Mouse (Mus musculus): ENCODE results near the gene Ctso. TPM values are rescaled to one million over a fixed set of nuclear protein-coding genes. Genes with fewer than 3 reads are reported as not detected.

Ctso gene
- polyA plus RNA-seq, 1 experiment from 2014 or later, result 7.1 TPM

DNA sequence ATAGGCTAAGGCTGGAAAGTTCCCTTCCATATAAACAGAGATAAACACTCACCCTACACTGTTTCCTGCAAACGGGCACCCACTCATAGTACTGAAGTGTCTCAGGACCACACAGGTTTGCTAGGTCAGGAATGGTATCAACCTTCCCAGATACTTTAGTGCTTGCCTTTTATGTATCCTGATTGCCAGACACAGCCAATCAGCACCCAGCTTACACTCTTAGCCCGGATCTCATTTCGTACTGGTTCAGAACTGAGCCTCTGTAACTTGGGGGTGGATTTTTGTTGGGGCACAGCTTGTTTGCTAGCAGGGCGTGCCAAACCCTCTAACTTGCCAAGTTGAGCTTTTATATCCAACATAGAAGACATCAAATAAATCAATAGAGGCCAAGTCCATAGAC is 43.2 kb downstream of the Ctso start:
- Histone ChIP-seq H3K27me3 (ENCODE audit: control insufficient read depth, insufficient read depth, low read length) (no peaks in the 10 kb centered on the region), H3K27ac (replicated peaks; ENCODE audit: low read depth, low read length) (no peak overlapping the region), H3K4me1 (ENCODE audit: control insufficient read depth, insufficient read depth, low read length) (no peaks in the 10 kb centered on the region), H3K36me3 (ENCODE audit: control insufficient read depth, insufficient read depth, low read length) (no peaks in the 10 kb centered on the region), H3K9me3 (ENCODE audit: control insufficient read depth, low read length) (no peaks in the 10 kb centered on the region), H3K4me2 (ENCODE audit: low read length) (no peak overlapping the region), H3K4me3 (replicated peaks; ENCODE audit: low read depth, low read length) (no peak overlapping the region), H3K9ac (replicated peaks; ENCODE audit: low read length) (no peak overlapping the region)
- ATAC-seq (ENCODE audit: low FRiP score, low TSS enrichment) (no peak), DNase-seq (no peak)
- WGBS, result 82% methylated on average over 4 of the region's 4 CpGs

DNA sequence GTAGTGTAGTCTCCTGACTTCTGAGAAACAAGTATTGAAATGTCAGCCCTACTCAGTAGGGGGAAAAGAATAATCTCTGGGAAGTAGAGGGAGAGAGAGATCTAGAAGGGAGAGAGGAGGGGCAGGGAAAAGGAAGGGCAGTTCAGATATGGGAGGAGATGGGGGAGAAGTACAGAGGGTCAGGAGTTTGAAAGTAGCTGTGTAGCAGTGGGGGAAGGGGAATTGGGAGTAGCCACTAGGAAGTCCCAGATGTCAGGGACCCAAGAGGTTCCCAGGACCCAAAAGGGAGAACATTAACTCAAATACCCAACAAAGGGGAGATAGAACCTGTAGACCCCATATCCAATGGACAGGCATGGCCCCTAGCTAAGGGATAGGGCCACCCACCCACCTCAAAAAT is 43.7 kb downstream of the Ctso start, which contains the start of gene Tdo2:
Gene Tdo2 (minus strand): TSS at position 101 of the 400 bp plus-strand sequence.
- Histone ChIP-seq H3K9me3 (ENCODE audit: control insufficient read depth, low read length) (no peaks in the 10 kb centered on the region), H3K9ac (replicated peaks; ENCODE audit: low read length) (no peak within 1 kb of the TSS), H3K4me3 (replicated peaks; ENCODE audit: low read depth, low read length) (no peak within 1 kb of the TSS), H3K4me2 (ENCODE audit: low read length) (no peak within 1 kb of the TSS), H3K36me3 (ENCODE audit: control insufficient read depth, insufficient read depth, low read length) (no peaks in the 10 kb centered on the region), H3K27ac (replicated peaks; ENCODE audit: low read depth, low read length) (no peak within 1 kb of the TSS), H3K4me1 (ENCODE audit: control insufficient read depth, insufficient read depth, low read length) (no peaks in the 10 kb centered on the region), H3K27me3 (ENCODE audit: control insufficient read depth, insufficient read depth, low read length) (no peaks in the 10 kb centered on the region)
- ATAC-seq (ENCODE audit: low FRiP score, low TSS enrichment), result no peak
- no peak for DNase-seq

DNA sequence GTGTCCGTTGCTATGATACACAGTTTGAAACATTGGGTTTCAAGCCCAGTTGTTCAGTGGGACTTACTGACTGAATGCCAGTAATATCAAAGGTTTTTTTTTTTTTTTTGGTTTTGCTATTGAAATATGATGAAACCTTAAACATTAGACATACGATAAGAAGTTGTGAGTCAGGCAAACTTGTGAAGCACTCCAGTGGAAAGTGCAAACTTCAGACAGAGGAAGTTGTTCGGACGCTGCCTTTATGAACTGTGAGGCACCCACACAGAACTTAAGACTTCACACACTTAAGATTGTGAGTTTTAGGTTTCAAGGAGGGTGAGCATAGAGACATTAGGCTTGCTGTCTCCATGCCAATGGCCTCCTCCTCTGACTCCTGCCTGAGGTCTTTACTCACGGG is 49.2 kb downstream of the Ctso start:
- DNase-seq (no peak), ATAC-seq (ENCODE audit: low FRiP score, low TSS enrichment) (no peak)
- H3K27ac ChIP-seq (replicated peaks; ENCODE audit: low read depth, low read length), result no peak overlapping the region
- H3K9me3 ChIP-seq (ENCODE audit: control insufficient read depth, low read length), result no peaks in the 10 kb centered on the region
- no peak overlapping the region for H3K4me2 ChIP-seq (ENCODE audit: low read length)
- no peaks in the 10 kb centered on the region for H3K36me3 ChIP-seq (ENCODE audit: control insufficient read depth, insufficient read depth, low read length)
- H3K4me1 ChIP-seq (ENCODE audit: control insufficient read depth, insufficient read depth, low read length), result no peaks in the 10 kb centered on the region
- no peak overlapping the region for H3K9ac ChIP-seq (replicated peaks; ENCODE audit: low read length)
- WGBS, result 94% methylated on average over 5 of the region's 5 CpGs
- no peaks in the 10 kb centered on the region for H3K27me3 ChIP-seq (ENCODE audit: control insufficient read depth, insufficient read depth, low read length)
- H3K4me3 ChIP-seq (replicated peaks; ENCODE audit: low read depth, low read length), result no peak overlapping the region

DNA sequence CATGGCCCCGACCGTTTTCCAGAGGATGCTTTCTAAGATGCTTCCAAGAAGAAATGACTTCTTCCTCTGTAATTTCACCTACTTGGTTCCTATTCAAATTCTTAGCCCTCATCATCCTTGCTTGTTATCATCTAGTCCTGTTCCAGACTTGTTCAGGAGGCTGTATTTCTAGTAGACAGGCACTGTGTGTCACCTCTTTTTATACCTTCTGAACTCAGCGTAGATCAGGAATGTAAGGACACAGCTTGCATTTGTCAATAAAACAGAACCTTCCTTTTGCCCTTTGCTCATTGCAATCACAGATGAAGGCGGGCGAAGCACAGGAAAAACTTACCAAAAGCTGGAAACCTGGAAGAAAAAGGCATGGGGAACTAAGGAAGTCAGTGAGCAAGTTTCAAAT is 49.6 kb downstream of the Ctso start, which contains the start of gene Asic5:
Gene Asic5 (plus strand): TSS at position 301 of the 400 bp plus-strand sequence.
- Histone ChIP-seq H3K4me3 (replicated peaks; ENCODE audit: low read depth, low read length) (no peak within 1 kb of the TSS), H3K9ac (replicated peaks; ENCODE audit: low read length) (no peak within 1 kb of the TSS), H3K4me1 (ENCODE audit: control insufficient read depth, insufficient read depth, low read length) (no peaks in the 10 kb centered on the region), H3K9me3 (ENCODE audit: control insufficient read depth, low read length) (no peaks in the 10 kb centered on the region), H3K27me3 (ENCODE audit: control insufficient read depth, insufficient read depth, low read length) (no peaks in the 10 kb centered on the region), H3K27ac (replicated peaks; ENCODE audit: low read depth, low read length) (no peak within 1 kb of the TSS), H3K36me3 (ENCODE audit: control insufficient read depth, insufficient read depth, low read length) (no peaks in the 10 kb centered on the region), H3K4me2 (ENCODE audit: low read length) (no peak within 1 kb of the TSS)
- ATAC-seq (ENCODE audit: low FRiP score, low TSS enrichment) (no peak), DNase-seq (no peak)
- 92% methylated on average over 5 of the region's 5 CpGs for WGBS

DNA sequence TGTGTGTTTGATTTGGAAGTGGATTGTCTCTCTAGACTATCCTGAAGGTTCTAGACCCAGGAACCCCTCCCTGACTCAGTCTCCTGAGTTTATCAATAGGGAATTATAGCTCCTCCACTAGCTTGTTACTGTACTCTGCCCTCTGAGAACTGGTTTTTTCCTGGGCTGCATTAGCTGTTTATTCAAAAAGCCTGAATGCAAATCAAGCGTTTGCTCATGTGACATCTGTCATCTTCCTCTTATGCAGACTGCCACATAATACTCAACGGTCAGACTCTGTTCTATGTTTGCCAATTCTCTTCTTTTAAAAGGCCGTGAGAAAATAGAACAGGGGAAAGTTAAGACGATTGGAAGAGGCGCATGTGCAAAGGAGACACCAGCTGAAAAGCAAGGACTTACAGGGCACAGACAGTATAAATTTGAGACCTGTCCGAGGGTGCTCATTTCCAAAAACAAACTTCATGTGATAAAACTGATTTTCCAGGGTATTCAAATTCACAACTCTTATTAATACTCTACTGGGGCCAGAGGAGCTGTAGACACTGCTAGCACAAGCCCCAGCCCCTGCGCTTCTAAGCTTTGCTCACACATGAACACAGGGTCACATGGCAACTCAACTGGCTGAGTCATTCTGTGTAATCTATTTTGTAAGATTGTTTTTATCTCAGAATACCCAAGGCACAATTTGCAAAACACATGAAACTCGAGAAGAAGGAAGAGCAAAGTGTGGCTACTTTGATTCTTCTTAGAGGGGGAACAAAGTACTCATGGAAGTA is 50.9 kb downstream of the Ctso start:
- no peak overlapping the region for H3K4me2 ChIP-seq (ENCODE audit: low read length)
- no peaks in the 10 kb centered on the region for H3K9me3 ChIP-seq (ENCODE audit: control insufficient read depth, low read length)
- H3K4me3 ChIP-seq (replicated peaks; ENCODE audit: low read depth, low read length), result no peak overlapping the region
- H3K36me3 ChIP-seq (ENCODE audit: control insufficient read depth, insufficient read depth, low read length), result no peaks in the 10 kb centered on the region
- DNase-seq, result no peak
- H3K27me3 ChIP-seq (ENCODE audit: control insufficient read depth, insufficient read depth, low read length), result no peaks in the 10 kb centered on the region
- ATAC-seq (ENCODE audit: low FRiP score, low TSS enrichment), result no peak
- H3K27ac ChIP-seq (replicated peaks; ENCODE audit: low read depth, low read length), result no peak overlapping the region
- 83% methylated on average over 8 of the region's 8 CpGs for WGBS
- H3K9ac ChIP-seq (replicated peaks; ENCODE audit: low read length), result no peak overlapping the region
- no peaks in the 10 kb centered on the region for H3K4me1 ChIP-seq (ENCODE audit: control insufficient read depth, insufficient read depth, low read length)

DNA sequence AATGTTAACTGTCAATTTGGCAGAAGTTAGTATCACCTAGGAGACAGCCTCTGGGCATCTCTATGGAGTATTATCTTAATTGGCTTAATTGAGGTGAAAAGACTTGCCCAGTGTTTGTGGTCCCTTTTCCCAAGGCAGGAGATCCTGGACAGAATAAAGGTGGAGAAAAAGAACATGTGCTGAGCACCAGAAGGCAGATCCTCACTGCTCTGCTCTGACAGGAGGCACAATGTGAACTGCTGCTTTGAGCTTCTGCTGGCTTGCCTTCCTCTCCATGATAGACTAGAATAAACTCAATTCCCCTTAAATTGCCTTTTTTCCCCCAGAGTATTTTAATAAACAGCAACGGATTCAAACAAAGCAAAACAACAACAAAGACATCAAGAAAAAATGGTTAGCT is 52.7 kb downstream of the Ctso start:
- DNase-seq, result no peak
- WGBS, result 69% methylated on average over 1 of the region's 1 CpGs
- no peak overlapping the region for H3K4me2 ChIP-seq (ENCODE audit: low read length)
- H3K27me3 ChIP-seq (ENCODE audit: control insufficient read depth, insufficient read depth, low read length), result no peaks in the 10 kb centered on the region
- no peaks in the 10 kb centered on the region for H3K9me3 ChIP-seq (ENCODE audit: control insufficient read depth, low read length)
- no peaks in the 10 kb centered on the region for H3K36me3 ChIP-seq (ENCODE audit: control insufficient read depth, insufficient read depth, low read length)
- no peak overlapping the region for H3K4me3 ChIP-seq (replicated peaks; ENCODE audit: low read depth, low read length)
- no peaks in the 10 kb centered on the region for H3K4me1 ChIP-seq (ENCODE audit: control insufficient read depth, insufficient read depth, low read length)
- no peak overlapping the region for H3K9ac ChIP-seq (replicated peaks; ENCODE audit: low read length)
- no peak overlapping the region for H3K27ac ChIP-seq (replicated peaks; ENCODE audit: low read depth, low read length)
- no peak for ATAC-seq (ENCODE audit: low FRiP score, low TSS enrichment)

DNA sequence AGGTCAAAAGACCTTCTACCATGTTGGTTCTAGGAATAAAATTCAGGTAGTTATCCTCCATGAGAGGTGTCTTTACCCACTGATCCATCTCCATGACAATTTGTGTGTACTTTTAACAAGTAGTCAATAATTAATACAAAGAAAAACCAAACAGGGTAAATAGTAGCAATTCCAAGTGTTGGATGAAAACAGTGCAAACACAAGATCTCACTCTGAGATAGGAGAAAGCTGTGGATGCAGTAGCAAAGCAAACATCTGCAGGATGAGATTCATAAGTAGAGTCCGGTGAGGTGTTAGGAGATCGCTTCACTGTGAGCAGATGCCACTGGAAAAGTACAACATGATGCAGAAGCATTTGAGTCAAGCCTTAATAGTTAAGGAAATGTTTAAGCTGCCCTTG is 53.7 kb downstream of the Ctso start:
- ATAC-seq (ENCODE audit: low FRiP score, low TSS enrichment), result no peak
- DNase-seq, result no peak
- H3K27ac ChIP-seq (replicated peaks; ENCODE audit: low read depth, low read length), result no peak overlapping the region
- H3K9me3 ChIP-seq (ENCODE audit: control insufficient read depth, low read length), result no peaks in the 10 kb centered on the region
- H3K4me1 ChIP-seq (ENCODE audit: control insufficient read depth, insufficient read depth, low read length), result no peaks in the 10 kb centered on the region
- WGBS, result 95% methylated on average over 2 of the region's 2 CpGs
- H3K9ac ChIP-seq (replicated peaks; ENCODE audit: low read length), result no peak overlapping the region
- no peaks in the 10 kb centered on the region for H3K36me3 ChIP-seq (ENCODE audit: control insufficient read depth, insufficient read depth, low read length)
- no peak overlapping the region for H3K4me2 ChIP-seq (ENCODE audit: low read length)
- H3K27me3 ChIP-seq (ENCODE audit: control insufficient read depth, insufficient read depth, low read length), result no peaks in the 10 kb centered on the region
- no peak overlapping the region for H3K4me3 ChIP-seq (replicated peaks; ENCODE audit: low read depth, low read length)

DNA sequence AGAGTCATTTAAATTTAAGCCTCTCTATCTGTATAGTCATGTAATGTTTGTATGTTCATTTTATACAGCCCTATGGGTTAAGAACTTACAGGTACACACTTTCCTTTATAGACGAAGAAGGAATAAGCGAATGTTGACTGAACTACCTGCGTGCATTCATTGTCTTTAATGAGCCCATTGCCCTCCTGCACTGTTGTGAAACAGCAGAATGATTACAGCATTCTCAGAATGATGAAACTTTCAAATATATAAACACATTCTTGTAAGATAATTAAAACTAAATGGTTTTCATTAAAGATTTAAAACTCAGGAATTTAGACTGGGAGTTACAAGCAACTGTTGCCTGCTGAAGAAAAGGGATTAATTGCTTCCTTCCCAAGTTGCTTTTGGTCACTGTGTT is 55.2 kb downstream of the Ctso start:
- H3K9ac ChIP-seq (replicated peaks; ENCODE audit: low read length), result no peak overlapping the region
- H3K9me3 ChIP-seq (ENCODE audit: control insufficient read depth, low read length), result no peaks in the 10 kb centered on the region
- no peaks in the 10 kb centered on the region for H3K27me3 ChIP-seq (ENCODE audit: control insufficient read depth, insufficient read depth, low read length)
- 97% methylated on average over 3 of the region's 3 CpGs for WGBS
- H3K36me3 ChIP-seq (ENCODE audit: control insufficient read depth, insufficient read depth, low read length), result no peaks in the 10 kb centered on the region
- ATAC-seq (ENCODE audit: low FRiP score, low TSS enrichment) (no peak), DNase-seq (no peak)
- no peak overlapping the region for H3K4me3 ChIP-seq (replicated peaks; ENCODE audit: low read depth, low read length)
- no peak overlapping the region for H3K4me2 ChIP-seq (ENCODE audit: low read length)
- H3K27ac ChIP-seq (replicated peaks; ENCODE audit: low read depth, low read length), result no peak overlapping the region
- H3K4me1 ChIP-seq (ENCODE audit: control insufficient read depth, insufficient read depth, low read length), result no peaks in the 10 kb centered on the region

DNA sequence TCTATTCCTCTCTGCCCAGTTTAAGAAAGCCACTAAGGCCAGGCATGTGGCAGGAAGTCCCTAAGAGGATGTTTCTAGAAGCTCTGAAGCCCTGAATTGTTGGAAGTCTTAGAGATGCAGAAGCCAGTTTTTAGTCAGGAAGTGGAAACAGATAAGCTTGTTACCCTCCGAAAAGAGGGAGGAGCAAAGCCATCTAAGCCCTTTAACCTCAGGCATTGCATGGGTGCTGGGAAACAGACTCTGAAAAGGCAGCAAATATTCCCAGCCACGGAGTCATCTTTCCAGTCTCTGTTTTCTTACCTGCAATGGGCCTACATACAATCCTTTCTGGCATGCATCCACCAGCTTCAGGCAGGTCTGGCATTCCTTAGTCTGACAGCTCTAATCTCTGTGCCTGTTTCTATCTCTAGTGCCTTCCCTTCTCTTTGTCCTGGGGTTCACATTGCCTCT is 57.3 kb downstream of the Ctso start:
- no peak for ATAC-seq (ENCODE audit: low FRiP score, low TSS enrichment)
- no peak overlapping the region for H3K4me3 ChIP-seq (replicated peaks; ENCODE audit: low read depth, low read length)
- H3K9ac ChIP-seq (replicated peaks; ENCODE audit: low read length), result no peak overlapping the region
- H3K9me3 ChIP-seq (ENCODE audit: control insufficient read depth, low read length), result no peaks in the 10 kb centered on the region
- DNase-seq, result no peak
- H3K36me3 ChIP-seq (ENCODE audit: control insufficient read depth, insufficient read depth, low read length), result no peaks in the 10 kb centered on the region
- H3K4me2 ChIP-seq (ENCODE audit: low read length), result no peak overlapping the region
- H3K27me3 ChIP-seq (ENCODE audit: control insufficient read depth, insufficient read depth, low read length), result no peaks in the 10 kb centered on the region
- no peak overlapping the region for H3K27ac ChIP-seq (replicated peaks; ENCODE audit: low read depth, low read length)
- WGBS, result 40% methylated on average over 2 of the region's 2 CpGs
- no peaks in the 10 kb centered on the region for H3K4me1 ChIP-seq (ENCODE audit: control insufficient read depth, insufficient read depth, low read length)

All from midbrain, embryonic 14.5 days (tissue).